Mouse (Mus musculus): ENCODE data around the gene Snx30. TPM values are rescaled to one million over a fixed set of nuclear protein-coding genes. Genes with fewer than 3 reads are reported as not detected.

The Snx30 gene
- total and polyA plus RNA-seq, 3 experiments: 4.2 to 8.6 TPM; not detected in 1

- 0 out of 2 replicates have a peak, but pooled peaks have one; percentile 60 for TF ChIP-seq UBTF (IDR thresholded peaks at IDR 0.05; ENCODE audit: borderline replicate concordance, insufficient read depth, low read depth, low read length)
- TF ChIP-seq ZNF384 (IDR thresholded peaks at IDR 0.05; ENCODE audit: low read depth, low read length): peak; percentile 69
- no peak for TF ChIP-seq MAZ (IDR thresholded peaks at IDR 0.05; ENCODE audit: low read depth, low read length)
- no peak for TF ChIP-seq JUND (IDR thresholded peaks at IDR 0.05; ENCODE audit: low read depth, low read length)
- TF ChIP-seq TCF12 (IDR thresholded peaks at IDR 0.05; ENCODE audit: low read depth, low read length): no peak
- peak; percentile 83 for TF ChIP-seq USF1 (IDR thresholded peaks at IDR 0.05; ENCODE audit: low read depth, low read length)
- no peak for TF ChIP-seq BHLHE40 (IDR thresholded peaks at IDR 0.05; ENCODE audit: borderline replicate concordance, low read depth, low read length)
- no peak for TF ChIP-seq MEF2A (IDR thresholded peaks at IDR 0.05; ENCODE audit: extremely low read depth, insufficient replicate concordance, low read depth, low read length, poor library complexity, severe bottlenecking)
- 0 out of 4 replicates have a peak, but pooled peaks of 1 of the 2 experiments have one; percentile 23 for TF ChIP-seq USF2 (IDR thresholded peaks at IDR 0.05; ENCODE audit: borderline replicate concordance in 1 of 2, insufficient read depth in 1 of 2, low read depth in 1 of 2, low read length in 2 of 2)
- TF ChIP-seq ETS1 (IDR thresholded peaks at IDR 0.05; ENCODE audit: low read depth, low read length): no peak
- TF ChIP-seq CHD1 (IDR thresholded peaks at IDR 0.05; ENCODE audit: low read depth, low read length): no peak
- no peak for TF ChIP-seq POLR2AphosphoS2 (IDR thresholded peaks at IDR 0.05; ENCODE audit: low read length)
- no peak for TF ChIP-seq NRF1 (IDR thresholded peaks at IDR 0.05; ENCODE audit: insufficient read depth, low read depth, low read length, poor library complexity, severe bottlenecking)
- TF ChIP-seq TAL1 (IDR thresholded peaks at IDR 0.05; ENCODE audit: low read length): no peak
- TF ChIP-seq POLR2A (IDR thresholded peaks at IDR 0.05; ENCODE audit: control insufficient read depth in 1 of 2, insufficient read depth in 1 of 2, low read depth in 1 of 2, low read length in 2 of 2, poor library complexity in 1 of 2): no peak
- TF ChIP-seq SMC3 (IDR thresholded peaks at IDR 0.05; ENCODE audit: low read depth, low read length): no peak
- no peak for TF ChIP-seq SIN3A (IDR thresholded peaks at IDR 0.05; ENCODE audit: low read length)
- no peak for TF ChIP-seq RCOR1 (IDR thresholded peaks at IDR 0.05; ENCODE audit: low read depth, low read length)
- TF ChIP-seq MXI1 (IDR thresholded peaks at IDR 0.05; ENCODE audit: low read depth, low read length): peak; percentile 49; the same call in 1 of the 2 replicates
- no peak for TF ChIP-seq ELF1 (IDR thresholded peaks at IDR 0.05; ENCODE audit: low read depth, low read length)
- no peak for TF ChIP-seq CHD2 (IDR thresholded peaks at IDR 0.05; ENCODE audit: low read length)
- TF ChIP-seq TBP (IDR thresholded peaks at IDR 0.05; ENCODE audit: low read depth, low read length): no peak
- TF ChIP-seq POLR2AphosphoS5 (IDR thresholded peaks at IDR 0.05; ENCODE audit: borderline replicate concordance, low read depth, low read length): no peak
- TF ChIP-seq MYB (IDR thresholded peaks at IDR 0.05; ENCODE audit: low read depth, low read length): no peak
- TF ChIP-seq KAT2A (conservative IDR thresholded peaks at IDR 0.05; ENCODE audit: low read depth, low read length): no peak
- no peak for TF ChIP-seq ZC3H11A (IDR thresholded peaks at IDR 0.05; ENCODE audit: low read depth, low read length)
- TF ChIP-seq E2F4 (IDR thresholded peaks at IDR 0.05; ENCODE audit: borderline replicate concordance, low read depth, low read length): no peak
- no peak for TF ChIP-seq ZKSCAN1 (IDR thresholded peaks at IDR 0.05; ENCODE audit: low read depth, low read length)
- no peak for TF ChIP-seq MAX (IDR thresholded peaks at IDR 0.05; ENCODE audit: low read length)
- no peak for TF ChIP-seq NELFE (IDR thresholded peaks at IDR 0.05; ENCODE audit: low read depth, low read length)
- H3K4me1 ChIP-seq (ENCODE audit: control insufficient read depth in 1 of 2, insufficient read depth in 2 of 2, low read length in 2 of 2): peaks cover 12 to 28% of the 10 kb centered on the region in 2 experiments
- DNase-seq (ENCODE audit: low read depth, low spot score): peak; percentile 52
These were observed 583 bp downstream of the Snx30 start for GRCm38 (mm10) chr4:59805968-59806878.

More at GRCm38 (mm10) chr4:59805968-59806878, 583 bp downstream of the Snx30 start:
- Histone ChIP-seq H3K79me2 (ENCODE audit: control insufficient read depth, insufficient read depth, low read length, poor library complexity) (no peaks in the 10 kb centered on the region; the same call in 1 of the 2 replicates), H3K36me3 (ENCODE audit: control insufficient read depth in 1 of 2, insufficient read depth in 2 of 2, low read length in 2 of 2) (peaks cover 0 to 19% of the 10 kb centered on the region in 2 experiments; a peak in 2 of 4 replicates), H3K27ac (ENCODE audit: control insufficient read depth, low read depth, low read length) (peak overlapping the region; percentile 42; the same call in 1 of the 2 replicates), H3K4me3 (ENCODE audit: control insufficient read depth in 1 of 2, insufficient read depth in 1 of 2, low read depth in 2 of 2, low read length in 2 of 2) (peak overlapping the region; percentile 84 to 96), H3K27me3 (ENCODE audit: control insufficient read depth in 1 of 2, insufficient read depth in 2 of 2, low read length in 2 of 2) (no peaks in the 10 kb centered on the region), H3K9me3 (replicated peaks; ENCODE audit: insufficient read depth, low read length) (no peaks in the 10 kb centered on the region), H3K9ac (ENCODE audit: control insufficient read depth, low read depth, low read length, poor library complexity, severe bottlenecking) (peak overlapping the region; percentile 82)

Measured in MEL (cell line).